Mouse (Mus musculus) kidney, adult 2 months (tissue): ENCODE data around the gene Rapgef5. TPM values are rescaled to one million over a fixed set of nuclear protein-coding genes. Genes with fewer than 3 reads are reported as not detected.

Source experiments
- DNase-seq: peaks from one replicate; pipeline ENCODE4 v3.0.0; 2021
- H3K27ac ChIP-seq: fragments of 200-500 bp; 2 replicates; pipeline ENCODE4 v1.5.1; 2012; ENCODE audit warnings: low read depth, low read length, control low read depth, inconsistent platforms; ENCODE audit not compliant: insufficient read depth
- H3K27me3 ChIP-seq: fragments of 200-500 bp; replicated peaks from 2 replicates; pipeline ENCODE4 v1.6.1; 2012; ENCODE audit warnings: mild to moderate bottlenecking, moderate library complexity, low read length, inconsistent platforms; ENCODE audit not compliant: control insufficient read depth, insufficient read depth
- H3K36me3 ChIP-seq: fragments of 200-500 bp; 2 replicates; pipeline ENCODE4 v1.6.1; 2012; ENCODE audit warnings: mild to moderate bottlenecking, moderate library complexity, low read length, inconsistent platforms; ENCODE audit not compliant: control insufficient read depth, insufficient read depth
- H3K4me1 ChIP-seq: fragments of 200-500 bp; 2 replicates; pipeline ENCODE4 v1.6.1; 2011; ENCODE audit warnings: low read length; ENCODE audit not compliant: control insufficient read depth, insufficient read depth
- H3K4me3 ChIP-seq: fragments of 200-500 bp; 2 replicates; pipeline ENCODE4 v1.5.1; 2011; ENCODE audit warnings: mild to moderate bottlenecking, low read depth, low read length, control low read depth; ENCODE audit not compliant: insufficient read depth
- CTCF ChIP-seq: fragments of 200-500 bp; conservative IDR thresholded peaks from 2 replicates; pipeline ENCODE4 v1.5.1; 2011; ENCODE audit warnings: low read depth, mild to moderate bottlenecking, control low read depth, low read length, moderate library complexity, mixed read lengths; ENCODE audit not compliant: insufficient read depth, insufficient read length
- POLR2A ChIP-seq: fragments of 200-500 bp; IDR thresholded peaks from one replicate; pipeline ENCODE4 v1.6.1; 2011; ENCODE audit warnings: low read depth, low read length, control low read depth
- WGBS: fragments of 180-500 bp; shearing (Covaris S2); methylation state at CpG from one replicate; pipeline ENCODE4 v1.1.7; 2018; 5-methylcytosine and 5-hydroxymethylcytosine counted together
- polyA plus RNA-seq: library from polyadenylated mRNA; depleted of rRNA; stranded (reverse); fragments of >200 nt; gene quantifications from 2 replicates; pipeline ENCODE4 v1.2.3, GENCODE M21; 2012

Rapgef5 gene
- polyA plus RNA-seq, 1 experiment = 8.4 TPM

DNA sequence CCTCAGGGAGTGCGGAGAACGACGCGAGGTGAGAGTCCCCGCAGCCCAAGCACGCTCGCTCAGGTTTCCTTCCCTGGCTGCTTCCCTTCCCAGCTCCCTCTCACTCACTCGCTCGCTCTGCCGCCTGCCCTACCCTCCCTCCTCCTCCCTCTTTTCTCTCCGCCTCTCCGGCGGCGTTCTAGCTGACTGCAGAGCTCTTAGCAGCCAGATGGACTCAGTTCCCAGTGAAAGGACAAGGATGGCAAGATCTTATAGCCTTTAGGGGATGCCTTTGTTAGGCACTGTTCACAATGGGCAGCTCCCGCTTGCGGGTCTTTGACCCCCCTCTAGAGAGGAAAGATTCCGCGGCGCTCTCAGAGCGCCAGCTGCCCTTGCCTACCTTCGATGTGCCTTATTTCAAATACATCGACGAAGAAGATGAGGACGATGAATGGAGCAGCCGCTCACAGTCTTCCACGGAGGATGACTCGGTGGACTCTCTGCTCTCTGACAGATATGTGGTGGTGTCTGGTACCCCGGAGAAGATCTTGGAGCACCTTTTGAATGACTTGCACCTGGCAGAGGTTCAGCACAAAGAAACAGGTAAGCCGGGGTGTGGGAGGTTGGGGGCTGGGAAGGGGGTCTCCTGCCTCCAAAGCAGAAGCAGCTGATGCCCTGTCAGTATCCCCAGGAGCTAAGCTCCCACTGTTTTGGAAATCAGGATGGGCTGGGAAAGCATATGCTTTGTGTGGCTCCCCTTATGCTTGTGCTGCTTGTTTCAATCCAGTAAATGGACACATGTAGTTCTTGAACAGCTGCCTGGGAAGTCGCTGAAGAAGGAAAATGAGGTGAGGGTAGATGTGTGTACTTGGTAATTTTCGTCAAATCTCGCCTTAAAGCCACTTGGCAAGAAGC is 172.6 kb downstream of the Rapgef5 start:
- peak; percentile 39 for DNase-seq
- 17% methylated on average over 32 of the region's 32 CpGs for WGBS
- TF ChIP-seq POLR2A (no peak), CTCF (no peak)
- H3K4me1 ChIP-seq = no peaks in the 10 kb centered on the region; the same call in 1 of the 2 replicates
- no peaks in the 10 kb centered on the region; the same call in 1 of the 2 replicates for H3K27me3 ChIP-seq
- no peak overlapping the region for H3K27ac ChIP-seq
- no peaks in the 10 kb centered on the region for H3K36me3 ChIP-seq
- H3K4me3 ChIP-seq = peak overlapping the region; percentile 50

- Histone ChIP-seq H3K36me3 (no peaks in the 10 kb centered on the region), H3K27ac (no peak overlapping the region), H3K4me3 (no peak overlapping the region), H3K27me3 (no peaks in the 10 kb centered on the region; the same call in 1 of the 2 replicates), H3K4me1 (no peaks in the 10 kb centered on the region; the same call in 1 of the 2 replicates)
- DNase-seq = no peak
- no peak for TF ChIP-seq CTCF
- no peak for TF ChIP-seq POLR2A
- WGBS = 72% methylated on average over 5 of the region's 5 CpGs
Measured at GRCm38 (mm10) chr12:117691336-117691735, 175.1 kb downstream of the Rapgef5 start.

DNA sequence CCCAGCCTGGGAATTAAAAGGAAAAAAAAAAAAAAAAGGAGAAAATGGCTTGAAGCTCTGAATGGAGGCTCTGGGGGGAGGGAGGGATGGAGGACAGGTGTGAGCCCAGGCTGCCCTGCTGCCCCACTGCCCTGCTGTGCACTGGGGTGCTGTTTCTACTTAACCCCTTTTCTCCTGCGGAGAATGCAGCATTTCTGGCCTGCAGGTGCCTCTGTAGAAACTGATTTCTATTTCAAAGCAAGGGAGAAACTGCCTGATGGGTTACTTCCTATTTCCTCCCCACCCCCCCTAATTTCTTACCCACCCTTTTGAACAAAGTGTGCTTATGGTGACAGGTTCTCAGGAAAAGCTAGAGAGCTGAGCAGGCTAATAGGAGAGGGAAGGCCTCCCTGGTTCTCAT is 176.5 kb downstream of the Rapgef5 start:
- TF ChIP-seq CTCF (no peak), POLR2A (no peak)
- no peaks in the 10 kb centered on the region for H3K36me3 ChIP-seq
- no peak overlapping the region for H3K27ac ChIP-seq
- H3K4me1 ChIP-seq = no peaks in the 10 kb centered on the region; the same call in 1 of the 2 replicates
- no peak for DNase-seq
- WGBS = 81% methylated on average over 1 of the region's 1 CpGs
- no peaks in the 10 kb centered on the region; the same call in 1 of the 2 replicates for H3K27me3 ChIP-seq
- H3K4me3 ChIP-seq = no peak overlapping the region

- peak overlapping the region; percentile 28; the same call in 1 of the 2 replicates for H3K27ac ChIP-seq
- no peaks in the 10 kb centered on the region for H3K27me3 ChIP-seq
- no peaks in the 10 kb centered on the region for H3K4me1 ChIP-seq
- peak; percentile 33 for DNase-seq
- WGBS = 73% methylated on average over 3 of the region's 3 CpGs
- H3K36me3 ChIP-seq = no peaks in the 10 kb centered on the region
- TF ChIP-seq CTCF (no peak), POLR2A (no peak)
- no peak overlapping the region for H3K4me3 ChIP-seq
Measured at GRCm38 (mm10) chr12:117699950-117700665, 183.8 kb downstream of the Rapgef5 start.

DNA sequence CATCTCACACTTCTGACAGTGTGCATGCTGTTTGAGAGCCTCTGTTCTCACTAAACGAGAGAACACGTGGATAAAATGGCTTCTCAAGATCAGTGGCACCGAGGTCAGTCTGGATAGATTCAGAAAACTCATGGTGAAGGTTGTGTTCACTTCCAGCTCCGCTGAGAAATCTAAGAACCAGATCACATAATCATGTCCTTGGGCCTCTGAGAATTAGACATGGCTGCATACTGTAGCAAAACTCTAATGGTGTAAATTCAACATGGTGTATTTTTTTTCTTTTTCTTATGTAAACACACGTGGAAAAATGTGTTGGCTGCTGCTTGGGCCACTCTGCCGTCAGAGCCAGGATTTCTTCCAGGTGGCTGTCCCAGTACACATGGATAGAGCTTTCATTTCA is 184.6 kb downstream of the Rapgef5 start:
- Histone ChIP-seq H3K27ac (no peak overlapping the region), H3K36me3 (no peaks in the 10 kb centered on the region), H3K4me1 (no peaks in the 10 kb centered on the region), H3K27me3 (no peaks in the 10 kb centered on the region), H3K4me3 (no peak overlapping the region)
- DNase-seq = no peak
- 83% methylated on average over 6 of the region's 6 CpGs for WGBS
- TF ChIP-seq POLR2A (no peak), CTCF (no peak)

DNA sequence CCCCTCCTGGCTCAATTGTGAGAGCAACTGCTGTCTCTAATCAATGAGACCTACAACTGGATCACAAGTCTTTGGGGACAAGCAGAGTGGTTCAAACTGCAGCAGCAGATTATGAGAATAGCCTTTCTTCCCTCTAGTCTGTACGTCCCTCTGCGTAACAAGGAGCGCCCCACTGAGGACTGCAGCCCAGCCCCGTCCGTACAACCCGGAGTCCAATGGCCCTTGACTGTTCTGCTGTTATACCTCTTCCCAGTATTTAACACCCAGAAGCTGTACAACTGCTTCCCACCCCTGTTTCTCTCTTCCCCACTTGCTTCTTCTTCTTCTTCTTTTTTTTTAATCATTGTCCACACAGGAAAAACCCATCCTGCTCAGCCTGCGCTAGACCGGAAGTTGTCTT is 186.0 kb downstream of the Rapgef5 start:
- TF ChIP-seq CTCF (no peak), POLR2A (no peak)
- no peak overlapping the region for H3K4me3 ChIP-seq
- no peak for DNase-seq
- WGBS = 88% methylated on average over 8 of the region's 8 CpGs
- no peaks in the 10 kb centered on the region for H3K36me3 ChIP-seq
- H3K27ac ChIP-seq = no peak overlapping the region
- no peaks in the 10 kb centered on the region for H3K27me3 ChIP-seq
- no peaks in the 10 kb centered on the region for H3K4me1 ChIP-seq

DNA sequence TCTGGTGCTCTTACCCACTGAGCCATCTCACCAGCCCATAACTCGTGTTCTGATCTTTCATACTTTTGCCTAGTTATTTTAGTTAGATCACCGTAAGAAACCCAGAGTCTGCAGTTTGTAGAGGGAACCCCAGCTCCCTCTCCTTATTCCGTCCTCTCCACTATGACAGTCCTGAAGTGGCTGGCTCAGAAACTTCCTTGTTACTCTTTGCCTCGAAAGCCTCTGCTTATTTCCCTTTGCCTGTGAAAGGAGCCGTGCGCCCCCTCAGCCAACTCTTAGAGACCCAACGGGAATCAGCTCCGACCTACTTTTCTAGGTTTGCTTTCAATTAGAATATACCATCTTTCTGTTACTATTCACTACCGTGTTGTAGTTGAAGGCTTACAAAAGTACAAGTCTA is 186.6 kb downstream of the Rapgef5 start:
- DNase-seq = no peak
- WGBS = 91% methylated on average over 9 of the region's 9 CpGs

More for the DNA sequence above, 186.6 kb downstream of the Rapgef5 start:
- H3K36me3 ChIP-seq = no peaks in the 10 kb centered on the region
- no peaks in the 10 kb centered on the region for H3K27me3 ChIP-seq
- no peak overlapping the region for H3K27ac ChIP-seq
- H3K4me1 ChIP-seq = no peaks in the 10 kb centered on the region
- H3K4me3 ChIP-seq = no peak overlapping the region
- no peak for TF ChIP-seq POLR2A
- no peak for TF ChIP-seq CTCF
